Mouse (Mus musculus): ENCODE data around the gene Fsd2. TPM values are rescaled to one million over a fixed set of nuclear protein-coding genes. Genes with fewer than 3 reads are reported as not detected.

The Fsd2 gene
- polyA plus RNA-seq, 1 experiment from 2014 or later = 0.29 TPM

- 92% methylated on average over 7 of the region's 7 CpGs for WGBS
- DNase-seq (ENCODE audit: low spot score) = no peak
- Histone ChIP-seq H3K4me3 (ENCODE audit: low read depth, low read length) (no peak overlapping the region), H3K9ac (ENCODE audit: low read depth, low read length) (no peak overlapping the region), H3K4me2 (replicated peaks; ENCODE audit: low read depth, low read length) (no peak overlapping the region), H3K36me3 (ENCODE audit: control insufficient read depth, insufficient read depth, low read length) (no peaks in the 10 kb centered on the region), H3K4me1 (replicated peaks; ENCODE audit: control insufficient read depth, insufficient read depth, low read length) (no peaks in the 10 kb centered on the region), H3K27me3 (ENCODE audit: control insufficient read depth, insufficient read depth, low read length) (no peaks in the 10 kb centered on the region), H3K9me3 (ENCODE audit: control insufficient read depth, low read length) (no peaks in the 10 kb centered on the region), H3K27ac (ENCODE audit: low read depth, low read length) (no peak overlapping the region)
- no peak for ATAC-seq (ENCODE audit: low FRiP score)
Measured at GRCm38 (mm10) chr7:81578413-81578812, 11.7 kb upstream of the Fsd2 start.

GRCm38 (mm10) chr7:81577872-81578271, 11.1 kb upstream of the Fsd2 start:
- H3K4me3 ChIP-seq (ENCODE audit: low read depth, low read length) = no peak overlapping the region
- no peak overlapping the region for H3K9ac ChIP-seq (ENCODE audit: low read depth, low read length)
- H3K36me3 ChIP-seq (ENCODE audit: control insufficient read depth, insufficient read depth, low read length) = no peaks in the 10 kb centered on the region
- no peak overlapping the region for H3K27ac ChIP-seq (ENCODE audit: low read depth, low read length)
- no peak overlapping the region for H3K4me2 ChIP-seq (replicated peaks; ENCODE audit: low read depth, low read length)
- no peak for ATAC-seq (ENCODE audit: low FRiP score)
- no peaks in the 10 kb centered on the region for H3K4me1 ChIP-seq (replicated peaks; ENCODE audit: control insufficient read depth, insufficient read depth, low read length)
- H3K27me3 ChIP-seq (ENCODE audit: control insufficient read depth, insufficient read depth, low read length) = no peaks in the 10 kb centered on the region
- 95% methylated on average over 3 of the region's 3 CpGs for WGBS
- H3K9me3 ChIP-seq (ENCODE audit: control insufficient read depth, low read length) = no peaks in the 10 kb centered on the region
- no peak for DNase-seq (ENCODE audit: low spot score)

- no peak overlapping the region for H3K4me2 ChIP-seq (replicated peaks; ENCODE audit: low read depth, low read length)
- no peaks in the 10 kb centered on the region for H3K27me3 ChIP-seq (ENCODE audit: control insufficient read depth, insufficient read depth, low read length)
- H3K9me3 ChIP-seq (ENCODE audit: control insufficient read depth, low read length) = no peaks in the 10 kb centered on the region
- ATAC-seq (ENCODE audit: low FRiP score) = no peak
- 0 out of 2 replicates have a peak, but pooled peaks cover 2% of the 10 kb centered on the region for H3K4me1 ChIP-seq (replicated peaks; ENCODE audit: control insufficient read depth, insufficient read depth, low read length)
- no peak for DNase-seq (ENCODE audit: low spot score)
- no peaks in the 10 kb centered on the region for H3K36me3 ChIP-seq (ENCODE audit: control insufficient read depth, insufficient read depth, low read length)
- no peak overlapping the region for H3K4me3 ChIP-seq (ENCODE audit: low read depth, low read length)
- no peak overlapping the region for H3K27ac ChIP-seq (ENCODE audit: low read depth, low read length)
- 91% methylated on average over 10 of the region's 10 CpGs for WGBS
- H3K9ac ChIP-seq (ENCODE audit: low read depth, low read length) = no peak overlapping the region
Measured at GRCm38 (mm10) chr7:81575606-81576005, 8.9 kb upstream of the Fsd2 start.

GRCm38 (mm10) chr7:81573821-81574220, 7.1 kb upstream of the Fsd2 start:
- Histone ChIP-seq H3K4me2 (replicated peaks; ENCODE audit: low read depth, low read length) (no peak overlapping the region), H3K36me3 (ENCODE audit: control insufficient read depth, insufficient read depth, low read length) (no peaks in the 10 kb centered on the region), H3K4me1 (replicated peaks; ENCODE audit: control insufficient read depth, insufficient read depth, low read length) (0 out of 2 replicates have a peak, but pooled peaks cover 2% of the 10 kb centered on the region), H3K27ac (ENCODE audit: low read depth, low read length) (no peak overlapping the region), H3K27me3 (ENCODE audit: control insufficient read depth, insufficient read depth, low read length) (no peaks in the 10 kb centered on the region), H3K9me3 (ENCODE audit: control insufficient read depth, low read length) (no peaks in the 10 kb centered on the region), H3K4me3 (ENCODE audit: low read depth, low read length) (no peak overlapping the region), H3K9ac (ENCODE audit: low read depth, low read length) (no peak overlapping the region)
- DNase-seq (ENCODE audit: low spot score) (no peak), ATAC-seq (ENCODE audit: low FRiP score) (no peak)
- WGBS = 95% methylated on average over 9 of the region's 9 CpGs

GRCm38 (mm10) chr7:81573397-81573796, 6.7 kb upstream of the Fsd2 start:
- no peak for ATAC-seq (ENCODE audit: low FRiP score)
- Histone ChIP-seq H3K4me2 (replicated peaks; ENCODE audit: low read depth, low read length) (no peak overlapping the region), H3K4me3 (ENCODE audit: low read depth, low read length) (no peak overlapping the region), H3K36me3 (ENCODE audit: control insufficient read depth, insufficient read depth, low read length) (no peaks in the 10 kb centered on the region), H3K27ac (ENCODE audit: low read depth, low read length) (no peak overlapping the region), H3K9me3 (ENCODE audit: control insufficient read depth, low read length) (no peaks in the 10 kb centered on the region), H3K4me1 (replicated peaks; ENCODE audit: control insufficient read depth, insufficient read depth, low read length) (0 out of 2 replicates have a peak, but pooled peaks cover 2% of the 10 kb centered on the region), H3K9ac (ENCODE audit: low read depth, low read length) (no peak overlapping the region), H3K27me3 (ENCODE audit: control insufficient read depth, insufficient read depth, low read length) (no peaks in the 10 kb centered on the region)
- DNase-seq (ENCODE audit: low spot score) = no peak
- WGBS = 89% methylated on average over 6 of the region's 6 CpGs

- no peak overlapping the region for H3K4me2 ChIP-seq (replicated peaks; ENCODE audit: low read depth, low read length)
- peak overlapping the region; percentile 83; the same call in 1 of the 2 replicates for H3K4me3 ChIP-seq (ENCODE audit: low read depth, low read length)
- DNase-seq (ENCODE audit: low spot score) = no peak
Measured at GRCm38 (mm10) chr7:81572610-81573268, 6.0 kb upstream of the Fsd2 start.

GRCm38 (mm10) chr7:81571941-81572441, 5.2 kb upstream of the Fsd2 start:
- H3K4me1 ChIP-seq (replicated peaks; ENCODE audit: control insufficient read depth, insufficient read depth, low read length) = 0 out of 2 replicates have a peak, but pooled peaks cover 2% of the 10 kb centered on the region
- 21% methylated on average over 15 of the region's 15 CpGs for WGBS
- peak overlapping the region; percentile 47 for H3K4me2 ChIP-seq (replicated peaks; ENCODE audit: low read depth, low read length)
- H3K9ac ChIP-seq (ENCODE audit: low read depth, low read length) = peak overlapping the region; percentile 79
- H3K9me3 ChIP-seq (ENCODE audit: control insufficient read depth, low read length) = no peaks in the 10 kb centered on the region
- H3K4me3 ChIP-seq (ENCODE audit: low read depth, low read length) = peak overlapping the region; percentile 83
- peak overlapping the region; percentile 95 for H3K27ac ChIP-seq (ENCODE audit: low read depth, low read length)
- no peaks in the 10 kb centered on the region for H3K27me3 ChIP-seq (ENCODE audit: control insufficient read depth, insufficient read depth, low read length)
- no peak for DNase-seq (ENCODE audit: low spot score)
- no peak for ATAC-seq (ENCODE audit: low FRiP score)
- H3K36me3 ChIP-seq (ENCODE audit: control insufficient read depth, insufficient read depth, low read length) = no peaks in the 10 kb centered on the region

More at GRCm38 (mm10) chr7:81572610-81573268, 6.0 kb upstream of the Fsd2 start:
- Histone ChIP-seq H3K9ac (ENCODE audit: low read depth, low read length) (no peak overlapping the region), H3K9me3 (ENCODE audit: control insufficient read depth, low read length) (no peaks in the 10 kb centered on the region), H3K36me3 (ENCODE audit: control insufficient read depth, insufficient read depth, low read length) (no peaks in the 10 kb centered on the region), H3K27ac (ENCODE audit: low read depth, low read length) (no peak overlapping the region), H3K4me1 (replicated peaks; ENCODE audit: control insufficient read depth, insufficient read depth, low read length) (0 out of 2 replicates have a peak, but pooled peaks cover 2% of the 10 kb centered on the region), H3K27me3 (ENCODE audit: control insufficient read depth, insufficient read depth, low read length) (no peaks in the 10 kb centered on the region)
- ATAC-seq (ENCODE audit: low FRiP score) = no peak
- 79% methylated on average over 6 of the region's 6 CpGs for WGBS

GRCm38 (mm10) chr7:81571108-81571940, 4.6 kb upstream of the Fsd2 start, which contains the start of gene Whamm:
Gene Whamm (plus strand): TSS chr7:81571266.
- ATAC-seq (ENCODE audit: low FRiP score) = peak; percentile 100
- peak within 1 kb of the TSS; percentile 79 for H3K9ac ChIP-seq (ENCODE audit: low read depth, low read length)
- H3K4me2 ChIP-seq (replicated peaks; ENCODE audit: low read depth, low read length) = peak within 1 kb of the TSS; percentile 47
- WGBS = under 1% methylated on average over 88 of the region's 96 CpGs
- H3K36me3 ChIP-seq (ENCODE audit: control insufficient read depth, insufficient read depth, low read length) = no peaks in the 10 kb centered on the region
- H3K27me3 ChIP-seq (ENCODE audit: control insufficient read depth, insufficient read depth, low read length) = no peaks in the 10 kb centered on the region
- H3K4me3 ChIP-seq (ENCODE audit: low read depth, low read length) = peak within 1 kb of the TSS; percentile 83
- H3K4me1 ChIP-seq (replicated peaks; ENCODE audit: control insufficient read depth, insufficient read depth, low read length) = 0 out of 2 replicates have a peak, but pooled peaks cover 2% of the 10 kb centered on the region
- peak within 1 kb of the TSS; percentile 95 for H3K27ac ChIP-seq (ENCODE audit: low read depth, low read length)
- DNase-seq (ENCODE audit: low spot score) = peak; percentile 89
- no peaks in the 10 kb centered on the region for H3K9me3 ChIP-seq (ENCODE audit: control insufficient read depth, low read length)
